Mouse (Mus musculus) embryonic facial prominence, embryonic 12.5 days (tissue): ENCODE measurements around the gene Zfp462. TPM values are rescaled to one million over a fixed set of nuclear protein-coding genes. Genes with fewer than 3 reads are reported as not detected.
A peak's percentile ranks its signal among the peaks of the same experiment; 100 is the strongest.

Experiments used
- ATAC-seq: fragments of 200-750 bp; cut with Nextera tagmentation; 2 replicates; pipeline ENCODE4 v1.8.0; 2017; ENCODE audit not compliant: insufficient number of reproducible peaks, insufficient read depth, low FRiP score, low TSS enrichment
- H3K27ac ChIP-seq: fragments of 300-500 bp; sonication (generic); 2 replicates; pipeline ENCODE4 v1.5.1; 2016; ENCODE audit warnings: mild to moderate bottlenecking
- H3K27me3 ChIP-seq: fragments of 300-500 bp; sonication (generic); 2 replicates; pipeline ENCODE4 v1.6.1; 2016; ENCODE audit warnings: mild to moderate bottlenecking, moderate library complexity
- H3K36me3 ChIP-seq: fragments of 300-500 bp; sonication (generic); 2 replicates; pipeline ENCODE4 v1.6.1; 2016; ENCODE audit warnings: mild to moderate bottlenecking
- H3K4me1 ChIP-seq: fragments of 300-500 bp; sonication (generic); 2 replicates; pipeline ENCODE4 v1.6.1; 2016
- H3K4me2 ChIP-seq: fragments of 300-500 bp; sonication (generic); replicated peaks from 2 replicates; pipeline ENCODE4 v1.6.1; 2016; ENCODE audit warnings: mild to moderate bottlenecking, moderate library complexity
- H3K4me3 ChIP-seq: fragments of 300-500 bp; sonication (generic); 2 replicates; pipeline ENCODE4 v1.5.1; 2016; ENCODE audit warnings: mild to moderate bottlenecking
- H3K9ac ChIP-seq: fragments of 300-500 bp; sonication (generic); 2 replicates; pipeline ENCODE4 v1.6.1; 2016; ENCODE audit warnings: mild to moderate bottlenecking, moderate library complexity
- H3K9me3 ChIP-seq: fragments of 300-500 bp; sonication (generic); 2 replicates; pipeline ENCODE4 v1.6.1; 2016; ENCODE audit warnings: mild to moderate bottlenecking, moderate library complexity
- WGBS: fragments of 180-500 bp; shearing (Covaris S2); methylation state at CpG from one replicate; pipeline ENCODE4 v1.1.7; 2016; 5-methylcytosine and 5-hydroxymethylcytosine counted together
- polyA plus RNA-seq: library from polyadenylated mRNA; unstranded; fragments of >200 nt; fragmentation: Nextera tagmentation; extraction: Ambion mirVana; gene quantifications from 2 replicates; pipeline ENCODE4 v1.2.1, GENCODE M21; 2016

Zfp462 gene
- polyA plus RNA-seq, 1 experiment from 2014 or later, result 12.2 TPM

DNA sequence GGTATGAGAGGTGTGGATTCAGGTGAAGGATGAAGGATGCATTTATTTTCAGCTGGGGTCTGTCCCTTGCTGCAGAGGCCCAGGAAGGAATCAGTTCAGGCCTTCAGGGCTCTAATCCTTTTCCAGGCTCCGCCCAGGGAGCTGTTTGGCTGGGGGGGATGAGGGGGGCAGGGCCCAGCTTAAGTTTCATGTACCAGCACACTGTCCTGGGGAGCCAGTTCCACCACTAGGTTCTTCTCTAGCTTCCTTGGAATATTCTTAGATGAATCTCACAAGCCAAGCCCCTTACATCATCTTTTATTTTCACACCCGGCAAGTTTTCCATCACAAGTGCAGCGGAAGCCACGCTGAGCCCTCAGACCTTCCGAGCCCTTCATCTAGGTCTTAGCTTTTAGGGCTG lies 85.6 kb downstream of the Zfp462 start:
- Histone ChIP-seq H3K9ac (no peak overlapping the region), H3K27me3 (no peaks in the 10 kb centered on the region), H3K27ac (no peak overlapping the region), H3K4me3 (no peak overlapping the region), H3K36me3 (peaks cover 28% of the 10 kb centered on the region), H3K4me2 (no peak overlapping the region), H3K9me3 (no peaks in the 10 kb centered on the region), H3K4me1 (peaks cover 11% of the 10 kb centered on the region; the same call in 1 of the 2 replicates)
- WGBS, result 74% methylated on average over 5 of the region's 5 CpGs
- ATAC-seq, result no peak

- ATAC-seq, result no peak
- Histone ChIP-seq H3K27me3 (no peaks in the 10 kb centered on the region), H3K9me3 (no peaks in the 10 kb centered on the region), H3K4me2 (no peak overlapping the region), H3K36me3 (peaks cover 32% of the 10 kb centered on the region), H3K27ac (no peak overlapping the region), H3K4me3 (no peak overlapping the region), H3K4me1 (peaks cover 15% of the 10 kb centered on the region; the same call in 1 of the 2 replicates), H3K9ac (no peak overlapping the region)
- WGBS, result 76% methylated on average over 8 of the region's 8 CpGs
These were observed 87.6 kb downstream of the Zfp462 start for GRCm38 (mm10) chr4:55032317-55032930.

- H3K9ac ChIP-seq, result no peak overlapping the region
- no peak overlapping the region for H3K4me3 ChIP-seq
- 91% methylated on average over 6 of the region's 6 CpGs for WGBS
- H3K27ac ChIP-seq, result no peak overlapping the region
- no peaks in the 10 kb centered on the region for H3K27me3 ChIP-seq
- H3K9me3 ChIP-seq, result no peaks in the 10 kb centered on the region
- H3K4me2 ChIP-seq, result no peak overlapping the region
- peaks cover 25% of the 10 kb centered on the region for H3K4me1 ChIP-seq
- no peak for ATAC-seq
- H3K36me3 ChIP-seq, result peaks cover 26% of the 10 kb centered on the region
These were observed 88.6 kb downstream of the Zfp462 start for GRCm38 (mm10) chr4:55033452-55033851.

DNA sequence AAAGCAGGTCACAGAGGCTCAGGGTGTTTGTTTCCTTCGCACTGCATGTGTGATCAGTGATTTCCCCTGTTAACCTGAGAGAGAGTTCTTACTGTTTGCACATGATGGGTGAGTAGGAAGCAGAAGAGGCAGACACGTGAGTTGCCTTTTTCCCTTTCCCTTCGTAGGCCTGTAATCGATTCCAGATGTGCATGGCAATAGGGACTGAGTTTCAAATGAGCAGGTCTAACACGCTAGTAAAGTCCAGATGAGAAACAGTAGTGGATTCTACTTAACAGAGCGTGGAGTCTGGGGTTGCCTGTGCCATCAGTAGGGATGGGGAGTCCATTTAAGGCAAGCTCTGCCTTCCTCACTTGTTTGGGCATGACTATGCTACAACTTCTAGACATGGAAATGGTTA lies 93.3 kb downstream of the Zfp462 start:
- Histone ChIP-seq H3K27me3 (no peaks in the 10 kb centered on the region), H3K27ac (peak overlapping the region; percentile 76), H3K4me1 (peaks cover 24% of the 10 kb centered on the region), H3K4me3 (no peak overlapping the region), H3K4me2 (no peak overlapping the region), H3K36me3 (peaks cover 20% of the 10 kb centered on the region), H3K9me3 (no peaks in the 10 kb centered on the region), H3K9ac (no peak overlapping the region)
- ATAC-seq, result no peak
- 27% methylated on average over 6 of the region's 6 CpGs for WGBS

DNA sequence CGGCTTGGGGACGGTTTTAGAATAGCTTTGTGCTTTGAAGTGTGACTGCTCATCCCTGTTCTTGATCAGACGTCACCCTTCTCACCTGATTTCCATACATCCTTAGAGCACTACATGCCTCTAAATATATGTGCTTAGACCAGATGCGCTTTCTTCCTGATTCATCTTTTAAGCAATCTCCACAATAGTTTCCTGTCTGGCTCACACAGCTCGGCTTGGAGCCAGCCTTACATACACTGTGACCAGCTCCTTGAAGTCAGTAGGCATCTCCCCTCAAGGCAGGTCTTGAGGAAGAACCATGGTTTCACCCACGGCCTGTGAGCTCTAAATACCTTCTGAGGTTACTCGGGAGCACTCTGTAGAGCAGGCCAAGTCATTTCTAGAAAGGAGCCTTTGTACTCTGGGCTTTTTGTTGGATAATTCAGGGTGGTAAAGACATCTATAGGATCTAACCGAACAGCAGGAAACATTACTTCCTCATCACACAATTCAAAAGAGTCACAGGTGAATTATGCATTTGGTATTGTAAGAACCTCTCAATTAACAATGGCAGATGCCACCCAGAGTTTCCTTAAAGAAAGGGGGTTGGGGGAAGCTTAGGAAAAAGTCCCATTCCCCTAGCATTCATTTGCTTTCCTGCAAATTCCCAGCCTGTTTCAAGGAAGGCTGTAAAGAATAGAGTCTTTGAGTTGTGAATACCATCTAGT lies 95.6 kb downstream of the Zfp462 start:
- Histone ChIP-seq H3K4me2 (no peak overlapping the region), H3K36me3 (peaks cover 27% of the 10 kb centered on the region), H3K4me3 (no peak overlapping the region), H3K27ac (no peak overlapping the region), H3K9ac (no peak overlapping the region), H3K4me1 (peaks cover 24% of the 10 kb centered on the region), H3K27me3 (no peaks in the 10 kb centered on the region), H3K9me3 (no peaks in the 10 kb centered on the region)
- ATAC-seq, result no peak
- WGBS, result 65% methylated on average over 8 of the region's 8 CpGs

DNA sequence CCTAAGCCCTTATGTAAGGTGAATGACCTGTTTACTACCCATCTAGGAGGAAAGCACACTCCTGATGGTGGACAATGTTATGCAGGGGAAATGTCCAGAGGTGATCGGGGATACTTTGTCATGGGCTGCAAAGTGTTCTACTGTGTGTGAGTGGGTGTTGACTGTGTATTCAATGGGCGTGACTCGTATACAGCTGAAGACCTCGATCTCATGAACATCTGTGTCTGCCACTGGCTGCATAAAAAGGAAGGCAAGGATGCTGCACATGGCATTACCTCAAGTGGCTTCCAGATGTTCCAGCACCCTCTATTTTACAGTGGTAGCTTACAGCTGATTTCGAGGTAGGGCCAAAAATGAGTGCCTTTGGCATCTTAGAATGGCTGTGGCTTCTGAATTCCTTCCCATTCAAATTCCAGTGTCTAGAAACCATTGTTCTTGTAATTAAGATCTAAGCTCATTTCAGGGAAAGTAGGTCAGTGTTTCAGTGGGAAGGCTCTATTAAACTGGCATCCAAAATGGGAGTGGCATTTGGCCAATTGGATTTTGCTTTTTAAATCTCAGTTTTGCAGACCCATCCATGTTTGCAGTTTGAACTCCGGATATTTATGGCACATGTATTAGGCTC lies 96.4 kb downstream of the Zfp462 start:
- Histone ChIP-seq H3K36me3 (peaks cover 32% of the 10 kb centered on the region), H3K27me3 (no peaks in the 10 kb centered on the region), H3K4me2 (no peak overlapping the region), H3K27ac (no peak overlapping the region), H3K9me3 (no peaks in the 10 kb centered on the region), H3K4me3 (no peak overlapping the region), H3K4me1 (peaks cover 24% of the 10 kb centered on the region), H3K9ac (no peak overlapping the region)
- ATAC-seq, result no peak
- 82% methylated on average over 6 of the region's 6 CpGs for WGBS

DNA sequence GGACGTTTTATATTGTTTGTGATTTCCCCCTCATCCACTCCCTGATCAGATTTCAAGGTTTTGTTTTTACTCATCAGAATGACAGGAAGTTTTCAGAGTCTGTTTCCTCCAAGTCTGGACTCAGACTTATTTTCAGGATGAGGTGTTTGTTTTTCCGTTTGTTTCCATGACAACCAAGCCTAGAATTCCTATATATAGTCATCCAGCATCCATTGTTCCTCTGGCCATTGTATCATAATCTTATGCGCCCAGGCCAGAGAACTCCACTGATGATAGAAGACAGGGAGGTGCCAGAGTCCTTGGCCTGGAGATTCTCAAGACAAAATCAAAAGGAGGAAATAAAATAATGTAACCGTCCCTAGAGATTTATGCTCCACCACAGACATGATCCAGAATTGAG lies 97.7 kb downstream of the Zfp462 start:
- Histone ChIP-seq H3K36me3 (peaks cover 27% of the 10 kb centered on the region), H3K9me3 (no peaks in the 10 kb centered on the region), H3K9ac (no peak overlapping the region), H3K27ac (no peak overlapping the region; the same call in 1 of the 2 replicates), H3K27me3 (no peaks in the 10 kb centered on the region), H3K4me2 (no peak overlapping the region), H3K4me1 (peaks cover 19% of the 10 kb centered on the region), H3K4me3 (no peak overlapping the region)
- no peak for ATAC-seq
- 69% methylated on average over 4 of the region's 4 CpGs for WGBS

GRCm38 (mm10) chr4:55047266-55047665 lies 102.4 kb downstream of the Zfp462 start:
- ATAC-seq, result no peak
- H3K9me3 ChIP-seq, result no peaks in the 10 kb centered on the region
- WGBS, result 82% methylated on average over 7 of the region's 7 CpGs
- no peak overlapping the region for H3K9ac ChIP-seq
- no peaks in the 10 kb centered on the region for H3K27me3 ChIP-seq
- H3K4me3 ChIP-seq, result no peak overlapping the region
- no peak overlapping the region for H3K4me2 ChIP-seq
- H3K36me3 ChIP-seq, result peaks cover 52% of the 10 kb centered on the region
- no peak overlapping the region for H3K27ac ChIP-seq
- 0 out of 2 replicates have a peak, but pooled peaks cover under 1% of the 10 kb centered on the region for H3K4me1 ChIP-seq

DNA sequence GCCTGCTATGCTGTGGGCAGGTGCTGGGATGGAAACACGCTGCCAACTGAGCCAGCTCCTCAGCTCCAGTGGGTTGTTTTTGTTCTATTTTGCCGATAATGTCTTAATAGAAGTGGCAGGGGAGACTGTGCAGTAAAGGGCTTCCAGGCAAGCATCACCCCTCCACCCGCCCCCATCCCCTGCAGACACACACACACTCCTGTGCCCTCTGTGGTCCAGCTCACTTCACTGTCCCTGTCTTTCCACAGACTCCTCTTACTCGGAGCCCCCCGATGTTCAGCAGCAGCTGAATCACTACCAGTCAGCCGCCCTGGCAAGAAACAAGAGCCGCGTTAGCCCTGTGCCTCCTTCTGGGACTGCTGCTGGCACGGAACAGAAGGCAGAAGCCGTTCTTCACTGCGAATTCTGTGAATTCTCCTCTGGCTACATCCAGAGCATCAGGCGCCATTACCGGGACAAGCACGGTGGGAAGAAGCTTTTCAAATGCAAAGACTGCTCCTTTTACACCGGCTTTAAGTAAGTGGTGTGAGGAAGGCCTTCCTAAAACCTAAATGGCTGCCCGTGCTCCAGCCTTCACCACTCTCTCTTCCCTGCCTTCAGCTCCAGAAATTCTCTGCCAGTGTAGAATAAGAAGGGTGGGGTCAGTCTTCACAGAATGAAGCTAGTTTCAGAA lies 105.2 kb downstream of the Zfp462 start:
- H3K4me2 ChIP-seq, result no peak overlapping the region
- no peak overlapping the region for H3K9ac ChIP-seq
- no peak overlapping the region for H3K4me3 ChIP-seq
- H3K9me3 ChIP-seq, result no peaks in the 10 kb centered on the region
- no peaks in the 10 kb centered on the region for H3K4me1 ChIP-seq
- H3K36me3 ChIP-seq, result peaks cover 68% of the 10 kb centered on the region
- no peaks in the 10 kb centered on the region for H3K27me3 ChIP-seq
- WGBS, result 79% methylated on average over 16 of the region's 16 CpGs
- no peak for ATAC-seq
- H3K27ac ChIP-seq, result 0 out of 2 replicates have a peak overlapping the region, but pooled peaks have one; percentile 11

DNA sequence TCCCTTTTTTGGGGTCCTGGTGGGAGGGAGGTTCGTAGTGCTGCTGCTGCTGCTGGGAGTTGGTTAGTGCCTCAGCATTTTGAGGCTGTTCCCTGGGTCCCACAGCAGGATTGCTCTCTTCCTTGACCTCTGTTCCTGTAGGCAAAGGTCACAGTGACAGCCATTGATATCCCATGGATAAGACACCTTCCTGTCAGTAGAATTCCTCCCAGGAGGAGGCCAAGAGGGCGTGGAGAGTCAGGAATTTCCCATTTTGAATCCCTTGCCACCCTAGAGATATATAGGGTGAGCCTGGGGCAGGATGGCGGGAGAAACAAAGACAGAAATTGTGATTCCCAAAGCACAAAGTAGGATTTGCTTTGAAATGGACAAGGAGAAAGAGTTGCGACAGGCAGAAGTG lies 106.5 kb downstream of the Zfp462 start:
- no peak for ATAC-seq
- Histone ChIP-seq H3K4me3 (no peak overlapping the region), H3K9me3 (no peaks in the 10 kb centered on the region), H3K36me3 (peaks cover 70% of the 10 kb centered on the region), H3K27ac (no peak overlapping the region), H3K4me2 (no peak overlapping the region), H3K4me1 (no peaks in the 10 kb centered on the region), H3K27me3 (no peaks in the 10 kb centered on the region), H3K9ac (no peak overlapping the region)
- 86% methylated on average over 4 of the region's 4 CpGs for WGBS

- Histone ChIP-seq H3K4me2 (no peak overlapping the region), H3K27me3 (no peaks in the 10 kb centered on the region), H3K4me1 (no peaks in the 10 kb centered on the region), H3K36me3 (peaks cover 71% of the 10 kb centered on the region), H3K4me3 (no peak overlapping the region), H3K9me3 (no peaks in the 10 kb centered on the region), H3K27ac (no peak overlapping the region), H3K9ac (no peak overlapping the region)
- no peak for ATAC-seq
- WGBS, result 90% methylated on average over 10 of the region's 10 CpGs
These were observed 107.8 kb downstream of the Zfp462 start for GRCm38 (mm10) chr4:55052686-55053085.
